Mouse (Mus musculus): ENCODE results near the gene Aplp2.

DNA sequence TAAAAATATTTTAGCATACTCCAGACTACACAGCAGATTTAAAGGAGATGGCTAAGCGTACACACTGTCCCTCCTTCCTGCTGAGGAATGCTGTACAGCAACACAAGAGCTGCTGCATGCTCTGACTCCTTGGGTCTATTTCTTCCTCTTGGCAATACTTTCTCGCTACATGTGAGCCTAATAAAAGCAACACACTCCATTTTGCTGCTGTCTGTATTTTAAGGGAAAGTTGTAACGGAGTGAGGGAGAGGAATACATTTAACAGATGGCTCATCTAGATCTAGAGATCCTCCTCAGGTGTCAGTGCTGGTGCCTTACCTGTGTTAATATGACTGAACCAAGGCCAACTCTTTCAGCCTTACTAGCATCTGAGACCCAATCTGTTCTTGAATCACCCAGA lies 35.6 kb downstream of the Aplp2 start:
- TF ChIP-seq CTCF (IDR thresholded peaks at IDR 0.05): no peak
- TF ChIP-seq POLR2A (IDR thresholded peaks at IDR 0.05; ENCODE audit: insufficient read depth, low read depth, low read length): no peak

All from heart, adult 2 months (tissue).